Mouse (Mus musculus) mesoderm, embryonic 11.5 days (tissue): ENCODE measurements around the gene Dync1i2.

Experiments
- DNase-seq: peaks from one replicate; pipeline ENCODE4 v3.0.0-alpha.2; 2012; ENCODE audit warnings: low read depth, low spot score

The Dync1i2 gene

GRCm38 (mm10) chr2:71203819-71204432 is 7.6 kb upstream of the Dync1i2 start:
- no peak for DNase-seq

GRCm38 (mm10) chr2:71209041-71209755 is 2.3 kb upstream of the Dync1i2 start:
- no peak for DNase-seq

- DNase-seq, result no peak
Measured at GRCm38 (mm10) chr2:71211096-71211495, 410 bp upstream of the Dync1i2 start.

GRCm38 (mm10) chr2:71212360-71212726 is 837 bp downstream of the Dync1i2 start:
- DNase-seq, result no peak

GRCm38 (mm10) chr2:71221020-71221419 is 9.5 kb downstream of the Dync1i2 start:
- no peak for DNase-seq

- DNase-seq, result no peak
Measured at GRCm38 (mm10) chr2:71227398-71227797, 15.9 kb downstream of the Dync1i2 start.

GRCm38 (mm10) chr2:71229603-71230002 is 18.1 kb downstream of the Dync1i2 start:
- no peak for DNase-seq

GRCm38 (mm10) chr2:71231951-71232350 is 20.4 kb downstream of the Dync1i2 start:
- DNase-seq, result no peak

- no peak for DNase-seq
Measured at GRCm38 (mm10) chr2:71232976-71233375, 21.5 kb downstream of the Dync1i2 start.

- no peak for DNase-seq
Measured at GRCm38 (mm10) chr2:71235420-71235819, 23.9 kb downstream of the Dync1i2 start.

- DNase-seq, result no peak
Measured at GRCm38 (mm10) chr2:71236009-71236408, 24.5 kb downstream of the Dync1i2 start.

GRCm38 (mm10) chr2:71241505-71241904 is 30.0 kb downstream of the Dync1i2 start:
- no peak for DNase-seq

- no peak for DNase-seq
Measured at GRCm38 (mm10) chr2:71242180-71242579, 30.7 kb downstream of the Dync1i2 start.

- no peak for DNase-seq
Measured at GRCm38 (mm10) chr2:71243058-71243672, 31.7 kb downstream of the Dync1i2 start.

- DNase-seq, result no peak
Measured at GRCm38 (mm10) chr2:71244807-71245206, 33.3 kb downstream of the Dync1i2 start.

GRCm38 (mm10) chr2:71245416-71245815 is 33.9 kb downstream of the Dync1i2 start:
- peak; percentile 24 for DNase-seq

- DNase-seq, result no peak
Measured at GRCm38 (mm10) chr2:71246096-71246495, 34.6 kb downstream of the Dync1i2 start.

GRCm38 (mm10) chr2:71248071-71248470 is 36.6 kb downstream of the Dync1i2 start:
- no peak for DNase-seq

GRCm38 (mm10) chr2:71250841-71251240 is 39.3 kb downstream of the Dync1i2 start:
- DNase-seq, result peak; percentile 14

GRCm38 (mm10) chr2:71254836-71255235 is 43.3 kb downstream of the Dync1i2 start:
- no peak for DNase-seq

- no peak for DNase-seq
Measured at GRCm38 (mm10) chr2:71256581-71256980, 45.1 kb downstream of the Dync1i2 start.

- DNase-seq, result no peak
Measured at GRCm38 (mm10) chr2:71264585-71264984, 53.1 kb downstream of the Dync1i2 start.

- DNase-seq, result no peak
Measured at GRCm38 (mm10) chr2:71268691-71269090, 57.2 kb downstream of the Dync1i2 start.
